Mouse (Mus musculus): Measurements from ENCODE around the gene Pik3c2g.

DNA sequence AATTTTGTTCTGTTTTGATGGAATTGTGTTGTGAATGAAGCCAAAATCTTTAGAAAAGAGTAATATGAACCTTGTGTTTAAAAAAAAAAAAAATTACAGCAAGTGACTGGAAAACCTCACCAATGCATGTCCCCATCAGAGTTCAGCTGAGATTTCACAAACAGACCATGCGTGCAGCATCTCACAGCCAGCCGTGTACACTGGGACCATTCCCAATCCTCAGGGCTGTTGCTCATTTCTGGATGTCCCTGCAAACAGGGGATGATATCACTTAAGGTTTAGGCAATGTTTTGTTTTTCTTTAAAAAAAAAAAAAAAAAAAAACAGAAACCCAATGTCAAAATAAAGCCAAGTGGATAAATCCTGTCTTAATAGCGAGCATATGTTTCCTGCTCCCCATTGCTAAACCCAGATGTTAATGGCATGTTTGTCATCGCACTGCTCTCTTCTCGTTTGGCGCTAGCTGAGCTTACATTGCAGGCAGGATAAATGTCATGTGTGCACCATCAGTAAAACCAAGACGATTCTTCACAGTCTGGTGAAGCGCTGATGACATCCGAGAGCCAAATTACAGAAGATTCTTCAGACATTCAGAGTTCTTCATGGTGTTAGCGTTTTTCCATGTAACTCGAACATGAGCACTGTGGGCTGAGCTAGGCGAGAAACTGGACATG, 322.1 kb downstream of the Pik3c2g start:
- TF ChIP-seq POLR2A (IDR thresholded peaks at IDR 0.05; ENCODE audit: borderline replicate concordance, extremely low read depth, low read depth, low read length) (no peak), CTCF (IDR thresholded peaks at IDR 0.05; ENCODE audit: insufficient read depth, low read length) (no peak)

Data from lung, adult 2 months (tissue).